Mouse (Mus musculus): ENCODE results near the gene Baiap2l1. TPM values are rescaled to one million over a fixed set of nuclear protein-coding genes. Genes with fewer than 3 reads are reported as not detected.

The Baiap2l1 gene
- polyA plus RNA-seq, 1 experiment: 0.42 TPM

DNA sequence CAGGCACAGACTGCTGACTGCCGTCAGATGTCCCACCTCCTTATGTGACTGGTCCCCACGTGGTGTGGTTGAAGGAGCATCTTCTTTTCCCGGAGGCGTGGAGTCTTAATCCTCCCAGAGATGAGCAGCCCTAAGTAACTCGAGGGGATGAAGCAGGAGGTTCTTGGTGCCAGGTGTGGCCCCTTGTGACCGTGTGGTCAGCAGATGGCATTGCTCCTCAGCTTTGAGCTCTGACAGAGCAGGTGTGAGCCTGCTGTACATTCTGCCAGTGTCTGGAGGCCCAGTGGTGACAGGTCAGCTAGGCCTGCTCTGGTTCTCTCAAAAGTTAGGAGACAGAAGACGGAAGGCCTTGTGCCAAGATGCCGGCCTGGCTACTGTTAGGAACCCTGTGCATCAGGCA, 97.4 kb downstream of the Baiap2l1 start:
- no peak for DNase-seq (ENCODE audit: extremely low spot score in 1 of 2, low spot score in 1 of 2)

- no peak for DNase-seq (ENCODE audit: extremely low spot score in 1 of 2, low spot score in 1 of 2)
Observed at GRCm38 (mm10) chr5:144259228-144259627, 98.7 kb downstream of the Baiap2l1 start.

DNA sequence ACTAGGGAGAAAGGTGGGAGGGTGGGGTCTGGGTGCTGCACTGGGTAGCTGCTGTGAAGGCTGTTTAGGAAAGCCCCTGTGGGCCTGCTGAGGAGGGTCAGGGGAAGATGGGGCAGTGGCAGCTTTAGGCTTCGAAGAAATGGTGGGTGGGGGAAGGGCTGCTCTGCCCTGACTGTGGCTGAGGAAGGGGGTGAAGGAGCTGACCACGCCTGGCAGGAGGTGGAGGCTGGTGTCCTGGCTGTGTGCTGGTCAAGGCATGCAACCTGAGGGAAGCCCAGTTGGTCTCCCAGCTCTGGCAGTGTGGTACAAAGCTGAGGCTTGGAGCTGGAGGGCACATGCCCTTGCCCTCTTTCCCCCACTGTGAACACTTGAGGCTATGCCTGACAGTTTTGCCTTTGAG, 99.2 kb downstream of the Baiap2l1 start:
- no peak for DNase-seq (ENCODE audit: extremely low spot score in 1 of 2, low spot score in 1 of 2)

DNA sequence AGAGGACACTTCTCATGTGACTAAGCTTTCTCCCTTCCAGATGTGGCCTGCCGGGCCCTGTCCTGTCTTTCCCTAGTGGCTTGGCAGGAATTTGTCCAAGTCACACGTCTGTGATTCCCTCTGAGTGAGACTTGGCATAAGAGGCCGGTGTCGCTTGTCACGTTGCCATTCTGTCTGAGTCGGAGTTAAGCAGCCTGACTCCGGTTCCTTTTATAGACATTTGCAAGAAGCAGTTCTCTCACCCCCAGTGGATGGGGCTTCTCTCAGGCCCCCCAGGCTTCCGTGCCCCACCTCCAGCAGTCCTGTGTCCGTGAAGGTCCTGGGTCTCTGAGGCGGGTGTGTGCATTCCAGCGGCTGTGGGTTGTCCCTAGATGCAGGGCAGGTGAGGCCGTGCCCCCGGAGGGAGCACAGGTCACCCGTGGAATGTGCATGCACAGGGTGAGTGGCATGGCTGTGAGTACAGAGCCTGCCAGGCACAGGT, 99.7 kb downstream of the Baiap2l1 start:
- peak in 1 of 2 experiments; percentile 50 for DNase-seq (ENCODE audit: extremely low spot score in 1 of 2, low spot score in 1 of 2)

- DNase-seq (ENCODE audit: extremely low spot score in 1 of 2, low spot score in 1 of 2): no peak
Observed at GRCm38 (mm10) chr5:144257451-144258110, 100.3 kb downstream of the Baiap2l1 start.

DNA sequence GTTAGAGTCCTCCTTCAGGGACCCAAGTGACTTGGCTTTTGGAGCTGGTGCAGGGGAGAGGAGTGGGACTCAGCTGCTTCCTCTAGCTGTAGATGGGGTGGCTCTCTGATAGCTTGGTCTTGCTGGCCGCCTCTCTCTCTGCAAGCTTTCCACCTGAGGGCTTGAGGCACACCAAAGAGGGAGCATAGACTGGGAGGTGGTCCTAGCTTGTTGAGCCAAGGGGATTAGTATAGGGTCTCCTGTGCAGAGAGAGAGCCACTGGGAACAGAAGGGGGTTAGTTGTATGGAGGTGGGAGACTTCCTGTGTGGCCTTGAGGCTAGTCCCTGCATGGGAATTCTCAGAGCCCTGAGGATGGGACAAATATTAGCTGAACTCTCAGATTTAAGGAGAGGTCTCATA, 101.0 kb downstream of the Baiap2l1 start:
- DNase-seq (ENCODE audit: extremely low spot score in 1 of 2, low spot score in 1 of 2): no peak

GRCm38 (mm10) chr5:144256541-144256870, 101.4 kb downstream of the Baiap2l1 start:
- DNase-seq (ENCODE audit: extremely low spot score in 1 of 2, low spot score in 1 of 2): no peak

DNA sequence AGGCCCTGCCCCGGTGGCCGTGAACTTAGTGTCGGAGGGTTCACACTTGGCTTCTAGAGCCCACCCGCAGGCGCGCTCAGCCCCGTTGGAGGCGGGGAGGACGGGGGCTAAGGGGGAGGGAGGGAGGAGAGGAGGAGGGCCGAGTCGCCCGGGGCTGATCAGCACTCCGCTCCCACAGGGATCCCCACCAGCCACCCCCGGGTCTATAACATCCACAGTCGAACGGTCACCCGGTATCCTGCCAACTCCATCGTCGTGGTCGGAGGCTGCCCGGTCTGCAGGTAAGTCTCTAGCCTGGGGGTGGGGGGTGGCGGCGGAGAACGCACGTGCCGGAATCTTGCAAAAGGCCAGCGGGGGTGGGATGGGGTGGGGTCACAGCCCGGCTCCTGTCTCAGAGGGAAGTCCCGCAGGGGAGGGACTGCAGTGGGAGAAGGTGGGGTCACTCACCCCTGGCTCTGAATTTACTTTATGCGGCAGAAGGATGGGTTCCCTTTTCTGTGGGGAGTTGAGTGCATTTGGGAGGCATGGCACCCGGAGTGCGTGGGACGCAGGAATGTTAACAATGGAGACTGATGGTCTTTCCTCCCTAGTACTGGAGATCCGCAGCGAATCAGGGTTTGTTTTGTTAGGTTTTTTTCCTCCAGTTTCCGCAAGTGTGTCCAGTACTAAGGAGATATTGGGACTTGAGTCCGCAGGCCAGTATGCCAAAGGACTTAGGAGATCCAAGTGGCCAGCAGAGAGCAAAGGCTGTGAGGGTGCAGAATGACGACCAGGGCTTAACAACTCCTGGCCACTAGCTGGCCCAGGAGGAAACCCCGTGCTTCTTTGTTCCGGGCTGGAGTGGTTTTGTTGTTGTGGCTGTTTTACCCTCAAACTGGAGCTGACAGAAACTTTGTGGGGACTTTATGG, 102.0 kb downstream of the Baiap2l1 start:
- peak in 1 of 2 experiments; percentile 51 for DNase-seq (ENCODE audit: extremely low spot score in 1 of 2, low spot score in 1 of 2)

DNA sequence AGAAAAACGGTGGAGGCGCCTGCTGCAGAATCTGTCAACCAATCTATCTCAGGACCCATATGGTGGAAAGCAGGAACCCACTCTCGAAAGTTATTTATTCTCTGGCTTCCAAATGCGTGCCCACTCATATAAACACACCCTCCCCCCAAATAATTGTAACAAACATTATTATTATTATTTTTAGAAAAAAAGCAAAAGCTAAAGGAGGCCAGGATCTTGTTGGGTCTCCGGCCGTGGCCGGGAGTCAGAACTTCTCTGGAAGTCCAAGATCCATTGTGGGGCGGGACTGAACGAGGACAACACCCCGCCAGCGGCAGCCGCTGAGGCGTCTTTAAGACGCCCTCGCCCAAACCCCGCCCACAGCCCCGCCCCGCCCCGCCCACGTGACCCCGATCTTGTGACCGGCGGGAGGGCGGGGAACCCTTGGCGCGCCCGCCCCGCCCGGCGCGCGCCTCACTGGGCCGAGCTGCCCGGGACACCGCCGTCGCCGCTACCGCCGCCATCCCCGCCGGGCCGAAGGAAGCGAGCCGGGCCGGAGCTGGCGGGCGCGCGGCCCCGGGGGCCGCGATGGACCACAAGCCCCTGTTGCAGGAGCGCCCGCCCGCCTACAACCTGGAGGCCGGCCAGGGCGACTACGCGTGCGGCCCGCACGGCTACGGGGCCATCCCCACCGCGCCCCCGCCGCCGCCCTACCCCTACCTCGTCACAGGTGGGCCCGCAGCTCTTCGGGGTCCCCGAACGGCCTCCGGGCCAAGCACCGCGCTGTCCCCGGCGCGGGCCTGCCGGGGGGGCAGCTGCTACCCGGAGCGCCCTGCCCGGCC, 102.9 kb downstream of the Baiap2l1 start:
- peak; percentile 71 to 77 for DNase-seq (ENCODE audit: extremely low spot score in 1 of 2, low spot score in 1 of 2)

DNA sequence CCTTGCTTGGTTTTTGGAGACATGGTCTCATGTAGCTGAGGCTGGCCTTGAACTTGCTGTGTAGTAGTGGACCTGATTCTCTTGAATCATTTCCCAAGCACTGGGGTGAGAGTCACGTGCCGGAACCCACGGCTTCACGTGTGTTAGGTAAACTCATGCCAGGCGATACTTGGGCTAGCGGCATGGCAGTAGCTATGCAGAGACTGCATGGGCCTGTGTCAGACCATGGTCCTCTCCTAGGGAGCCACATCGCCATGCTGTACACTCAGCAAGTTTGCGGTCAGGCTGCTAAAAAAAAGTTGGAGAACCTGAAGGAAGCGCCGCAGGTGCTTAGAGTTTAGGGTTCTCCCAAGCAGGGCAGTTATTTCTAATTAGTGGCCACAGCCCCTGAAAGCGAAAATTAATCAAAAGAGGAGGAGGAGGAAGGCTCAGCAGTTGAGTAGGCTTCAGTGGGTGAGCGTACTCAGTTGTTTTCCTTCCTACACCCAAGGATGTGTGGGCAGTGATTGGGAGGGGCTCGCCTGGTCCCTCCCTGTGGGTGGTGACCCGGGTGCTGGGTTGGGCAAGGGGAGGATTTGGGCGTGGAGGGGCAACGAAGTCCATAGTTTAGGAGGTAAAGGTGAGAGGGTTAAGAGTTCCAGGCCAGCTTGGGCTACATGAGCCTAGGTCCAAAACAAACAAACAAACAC, 103.6 kb downstream of the Baiap2l1 start:
- no peak for DNase-seq (ENCODE audit: extremely low spot score in 1 of 2, low spot score in 1 of 2)

- DNase-seq (ENCODE audit: extremely low spot score in 1 of 2, low spot score in 1 of 2): no peak
Observed at GRCm38 (mm10) chr5:144253212-144253611, 104.7 kb downstream of the Baiap2l1 start.

GRCm38 (mm10) chr5:144251876-144252577, 105.9 kb downstream of the Baiap2l1 start:
- DNase-seq (ENCODE audit: extremely low spot score in 1 of 2, low spot score in 1 of 2): no peak

GRCm38 (mm10) chr5:144249871-144250270, 108.0 kb downstream of the Baiap2l1 start:
- no peak for DNase-seq (ENCODE audit: extremely low spot score in 1 of 2, low spot score in 1 of 2)

DNA sequence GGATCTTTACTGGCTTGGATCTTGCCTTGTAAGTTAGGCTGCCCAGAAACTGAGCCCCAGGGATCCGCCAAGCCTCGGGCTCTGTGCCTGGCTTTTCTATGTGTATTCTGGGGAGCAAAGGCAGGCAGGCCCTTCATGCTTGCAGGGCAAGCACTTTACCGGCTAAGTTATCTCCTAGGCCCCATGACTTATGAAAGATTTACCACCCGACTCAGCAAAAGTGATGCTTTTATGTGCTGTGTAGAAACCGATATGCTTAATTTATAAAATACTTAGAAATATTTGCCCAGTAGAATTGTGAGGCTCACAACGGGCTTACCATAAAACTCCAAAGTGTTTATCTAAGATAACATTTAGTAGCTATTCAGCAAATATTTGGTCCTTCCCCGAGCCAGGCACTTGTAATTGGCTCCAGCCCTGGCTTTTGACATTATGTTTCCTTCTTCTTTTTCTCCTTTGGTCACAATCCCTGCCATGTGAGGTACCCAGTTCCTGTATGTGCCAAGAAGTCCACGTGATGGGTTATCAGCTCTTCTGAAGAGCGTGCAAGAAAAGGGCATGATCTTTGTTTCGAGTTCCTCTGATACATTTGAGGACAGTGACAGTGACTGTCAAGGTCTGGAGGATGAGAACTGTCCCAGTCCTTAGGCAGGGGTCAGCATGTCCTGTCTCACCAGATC, 109.9 kb downstream of the Baiap2l1 start:
- DNase-seq (ENCODE audit: extremely low spot score in 1 of 2, low spot score in 1 of 2): no peak

DNA sequence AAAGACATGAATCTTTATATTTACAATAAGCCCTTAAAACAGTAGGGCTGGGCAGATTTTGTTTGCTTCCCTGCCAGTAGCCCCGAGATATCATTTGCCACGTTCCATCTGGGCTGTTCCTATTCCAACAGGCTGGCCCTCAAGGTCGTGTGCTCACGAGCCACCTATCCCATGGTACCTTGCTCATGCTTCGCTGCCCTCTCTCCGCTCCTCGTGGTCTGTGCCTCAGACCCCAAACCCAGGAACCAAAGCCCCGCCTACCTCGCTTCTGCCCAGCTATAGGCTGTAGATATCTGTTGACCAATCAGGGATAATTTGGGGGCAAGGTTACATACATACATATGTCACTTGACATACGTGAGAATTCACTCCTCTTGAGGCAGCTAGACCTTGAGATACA, 110.6 kb downstream of the Baiap2l1 start:
- DNase-seq (ENCODE audit: extremely low spot score in 1 of 2, low spot score in 1 of 2): no peak

DNA sequence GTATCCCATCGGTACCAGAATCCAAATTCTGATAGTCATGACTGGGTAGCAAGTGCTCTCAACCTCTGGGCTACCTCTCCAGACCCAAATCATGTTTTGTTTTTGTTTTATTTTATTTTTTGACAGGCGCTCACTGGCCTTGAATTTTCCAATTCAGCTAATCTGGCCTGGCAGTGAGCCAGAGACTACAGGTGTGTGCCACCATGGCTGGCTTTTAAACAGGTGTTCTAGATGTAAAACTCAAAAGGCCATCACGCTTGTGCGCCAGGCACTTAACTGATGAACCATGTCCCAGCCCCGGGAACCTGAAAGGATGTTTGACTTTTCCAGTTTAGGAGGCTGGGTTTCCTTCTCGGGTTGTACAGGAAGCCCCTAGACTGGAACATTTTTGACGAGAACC, 111.2 kb downstream of the Baiap2l1 start:
- no peak for DNase-seq (ENCODE audit: extremely low spot score in 1 of 2, low spot score in 1 of 2)

GRCm38 (mm10) chr5:144245592-144245991, 112.3 kb downstream of the Baiap2l1 start:
- no peak for DNase-seq (ENCODE audit: extremely low spot score in 1 of 2, low spot score in 1 of 2)

GRCm38 (mm10) chr5:144243901-144244487, 113.9 kb downstream of the Baiap2l1 start, which contains the start of gene Bri3:
Gene Bri3 (plus strand): TSS chr5:144244437.
- DNase-seq (ENCODE audit: extremely low spot score in 1 of 2, low spot score in 1 of 2): no peak

DNA sequence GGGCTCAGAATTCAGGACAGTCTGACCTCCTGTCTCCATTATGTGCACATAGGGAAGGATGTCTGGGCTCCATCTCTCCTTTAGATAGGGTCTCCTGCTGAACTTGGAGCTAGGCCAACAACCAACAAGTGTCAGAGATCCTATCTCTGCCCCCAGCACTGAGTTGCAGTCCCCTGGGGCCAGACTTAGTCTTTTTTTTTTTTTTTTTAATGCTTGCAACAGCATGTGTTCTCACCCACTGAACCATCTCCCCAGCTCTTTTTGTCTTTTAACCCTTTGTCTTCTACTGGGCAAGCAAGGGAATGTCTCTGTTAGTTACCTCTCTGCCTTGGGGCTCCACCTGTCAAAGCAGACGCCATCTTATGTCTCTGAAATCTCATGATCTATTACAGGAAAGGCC, 118.9 kb downstream of the Baiap2l1 start:
- DNase-seq (ENCODE audit: extremely low spot score in 1 of 2, low spot score in 1 of 2): no peak

Data from frontal cortex, adult 2 months (tissue).